In the genomic region with DNA sequence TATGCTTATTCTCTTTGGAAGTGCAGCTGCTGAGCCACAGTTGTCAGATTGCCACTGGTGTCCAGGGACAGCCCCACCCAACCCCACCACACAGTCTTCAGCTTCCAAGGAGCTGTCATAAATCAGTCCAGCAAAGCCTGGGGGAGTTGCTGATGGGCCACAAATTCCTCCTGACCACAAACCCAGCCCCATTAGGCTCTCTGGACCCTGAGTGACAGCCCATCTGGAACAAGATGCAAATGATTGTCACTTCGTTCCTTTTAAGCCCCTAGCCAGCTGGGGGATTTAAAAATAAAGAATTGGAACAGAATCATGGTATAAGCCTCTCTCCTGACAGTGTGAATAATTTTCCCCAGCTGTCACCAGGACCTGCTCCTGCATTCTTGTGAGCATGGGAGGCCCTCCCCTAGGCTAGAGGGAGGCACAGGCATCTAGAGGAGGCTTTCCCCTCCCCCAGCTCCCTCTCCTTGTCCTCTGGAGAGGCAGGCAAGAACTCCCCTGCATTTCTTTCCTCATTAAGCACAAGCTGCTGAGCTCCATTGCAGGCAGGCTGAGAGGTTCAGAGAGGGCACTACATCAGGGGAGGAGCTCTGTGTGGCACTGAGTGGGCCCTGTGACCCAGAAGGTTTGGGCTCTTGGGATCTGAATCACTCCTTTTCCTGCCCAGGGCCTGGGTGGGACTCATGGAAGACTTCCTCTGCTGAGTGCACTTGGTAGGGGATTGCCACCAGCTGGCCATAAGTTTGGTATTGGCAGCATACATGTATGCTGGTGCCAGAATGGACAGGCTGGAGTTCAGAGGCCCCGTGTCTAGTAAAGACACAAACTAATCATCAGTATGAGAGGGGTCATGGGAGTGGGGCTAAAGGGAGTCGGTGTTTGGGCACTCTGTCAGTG, we compare ENCODE assay signal across 8 mouse cellular contexts.
A peak's percentile ranks its signal among the peaks of the same experiment; 100 is the strongest.
DNase-seq lines count a peak whose midpoint lies in the region; ATAC-seq and TF ChIP-seq lines count a peak whose summit lies in the region.

No protein-coding gene starts in this region.

- H3K36me3 ChIP-seq in embryonic facial prominence, embryonic 11.5 days (replicated peaks; ENCODE audit: control insufficient read depth, insufficient read depth, low read depth, low read length): no peaks in the 10 kb centered on the region
- H3K36me3 ChIP-seq in hindbrain, embryonic 11.5 days (ENCODE audit: control insufficient read depth, insufficient read depth, low read length): no peaks in the 10 kb centered on the region
- H3K36me3 ChIP-seq in lung, embryonic 15.5 days: no peaks in the 10 kb centered on the region

- peak overlapping the region; percentile 67 for H3K27ac ChIP-seq in layer of hippocampus, adult 2 months
- H3K27ac ChIP-seq in embryonic facial prominence, embryonic 11.5 days (replicated peaks; ENCODE audit: low read depth, low read length): no peak overlapping the region
- H3K27ac ChIP-seq in hindbrain, embryonic 11.5 days (ENCODE audit: low read depth, low read length): peak overlapping the region; percentile 58
- H3K27ac ChIP-seq in lung, embryonic 15.5 days: peak overlapping the region; percentile 70

- DNase-seq in layer of hippocampus, adult 2 months (ENCODE audit: low spot score in 2 of 2): peak in 1 of 2 experiments; percentile 41
- no peak for DNase-seq in layer of hippocampus, adult 18-20 months (ENCODE audit: low spot score in 2 of 2)
- DNase-seq in embryonic facial prominence, embryonic 11.5 days (ENCODE audit: low spot score): peak; percentile 55
- peak; percentile 51 for DNase-seq in hindbrain, embryonic 11.5 days (ENCODE audit: low spot score)
- peak; percentile 32 for DNase-seq in retina, postnatal 7 days (ENCODE audit: low read depth, low spot score)
- no peak for DNase-seq in testis, postnatal 10 days (ENCODE audit: low spot score)
- no peak for DNase-seq in layer of hippocampus, postnatal 14 days (ENCODE audit: low spot score in 2 of 2)

- H3K27me3 ChIP-seq in embryonic facial prominence, embryonic 11.5 days (ENCODE audit: control insufficient read depth, insufficient read depth, low read length): no peaks in the 10 kb centered on the region; the same call in 1 of the 2 replicates
- H3K27me3 ChIP-seq in hindbrain, embryonic 11.5 days (ENCODE audit: control insufficient read depth, insufficient read depth, low read length): 0 out of 2 replicates have a peak, but pooled peaks cover 6% of the 10 kb centered on the region
- 0 out of 2 replicates have a peak, but pooled peaks cover 4% of the 10 kb centered on the region for H3K27me3 ChIP-seq in lung, embryonic 15.5 days

- H3K9me3 ChIP-seq in embryonic facial prominence, embryonic 11.5 days (replicated peaks; ENCODE audit: control insufficient read depth, low read length): no peaks in the 10 kb centered on the region
- no peaks in the 10 kb centered on the region for H3K9me3 ChIP-seq in hindbrain, embryonic 11.5 days (ENCODE audit: control insufficient read depth, low read length)
- H3K9me3 ChIP-seq in lung, embryonic 15.5 days: no peaks in the 10 kb centered on the region

- TF ChIP-seq CTCF in layer of hippocampus, adult 2 months (conservative IDR thresholded peaks at IDR 0.05): no peak

- no peak overlapping the region for H3K4me2 ChIP-seq in embryonic facial prominence, embryonic 11.5 days (ENCODE audit: low read depth, low read length)
- H3K4me2 ChIP-seq in hindbrain, embryonic 11.5 days (replicated peaks; ENCODE audit: low read depth, low read length): no peak overlapping the region
- no peak overlapping the region; the same call in 1 of the 2 replicates for H3K4me2 ChIP-seq in lung, embryonic 15.5 days

- ATAC-seq in embryonic facial prominence, embryonic 11.5 days (replicated peaks; ENCODE audit: insufficient number of reproducible peaks, low FRiP score, low TSS enrichment, low read depth): peak; percentile 87
- ATAC-seq in hindbrain, embryonic 11.5 days (ENCODE audit: low FRiP score): peak; percentile 91
- peak; percentile 95 for ATAC-seq in lung, embryonic 15.5 days (ENCODE audit: borderline replicate concordance, extremely low read depth, low FRiP score, low TSS enrichment)

- no peaks in the 10 kb centered on the region for H3K4me1 ChIP-seq in embryonic facial prominence, embryonic 11.5 days (ENCODE audit: control insufficient read depth, insufficient read depth, low read length)
- H3K4me1 ChIP-seq in hindbrain, embryonic 11.5 days (replicated peaks; ENCODE audit: control insufficient read depth, insufficient read depth, low read length): no peaks in the 10 kb centered on the region
- peaks cover 22% of the 10 kb centered on the region; the same call in 1 of the 2 replicates for H3K4me1 ChIP-seq in lung, embryonic 15.5 days

- 44% methylated on average over 3 of the region's 3 CpGs for WGBS in embryonic facial prominence, embryonic 11.5 days
- 49% methylated on average over 3 of the region's 3 CpGs for WGBS in hindbrain, embryonic 11.5 days
- WGBS in lung, embryonic 15.5 days: 27% methylated on average over 3 of the region's 3 CpGs

- H3K4me3 ChIP-seq in layer of hippocampus, adult 2 months: no peak overlapping the region
- H3K4me3 ChIP-seq in embryonic facial prominence, embryonic 11.5 days (ENCODE audit: low read depth, low read length): no peak overlapping the region
- no peak overlapping the region for H3K4me3 ChIP-seq in hindbrain, embryonic 11.5 days (ENCODE audit: low read depth, low read length)
- H3K4me3 ChIP-seq in lung, embryonic 15.5 days: no peak overlapping the region

- no peak overlapping the region for H3K9ac ChIP-seq in embryonic facial prominence, embryonic 11.5 days (replicated peaks; ENCODE audit: low read length)
- H3K9ac ChIP-seq in hindbrain, embryonic 11.5 days (ENCODE audit: low read depth, low read length): no peak overlapping the region
- no peak overlapping the region for H3K9ac ChIP-seq in lung, embryonic 15.5 days

Comparison
In these comparisons a context has a peak if more than half of its experiments do, and no peak if none do; other contexts are left out.
1. DNase-seq: peak in embryonic facial prominence, embryonic 11.5 days (single experiment), hindbrain, embryonic 11.5 days (single experiment) and retina, postnatal 7 days (single experiment); none in layer of hippocampus, adult 18-20 months (0 of 2), testis, postnatal 10 days (single experiment) and layer of hippocampus, postnatal 14 days (0 of 2).
2. Peak in every context shown above with its lines, with median percentiles within 50 percentile points of each other: ATAC-seq.